Mouse (Mus musculus): Measurements from ENCODE around the gene Gm4297.
"Not testable (repeated sequence)": the region's sequence is repeated elsewhere in the genome, so short reads cannot be mapped to it uniquely, and the experiment has no call there.

The Gm4297 gene

DNA sequence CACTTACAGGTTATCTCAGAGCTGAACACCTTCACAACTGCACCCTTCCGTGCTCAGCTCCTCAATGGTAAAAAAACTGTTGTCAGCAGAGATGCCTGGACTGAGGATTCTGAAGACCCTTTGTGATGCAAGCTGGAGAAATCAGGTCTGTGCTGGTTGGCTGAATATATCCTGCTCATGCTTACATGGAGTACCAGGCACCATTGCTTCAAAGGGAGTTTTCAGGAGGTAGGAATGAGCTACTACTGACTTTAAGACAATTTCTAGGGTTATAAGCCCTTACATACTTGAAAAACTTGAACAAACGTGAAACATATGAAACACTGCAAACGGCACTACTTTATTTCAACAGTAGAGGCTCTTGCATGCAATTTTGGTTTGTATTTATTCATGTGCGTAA is at the start of gene Gm4297:
Gene Gm4297, minus strand, starts transcription at position 101 of the 400 bp plus-strand sequence.
- DNase-seq, result not testable (repeated sequence)
